Mouse (Mus musculus): ENCODE measurements around the gene Rin3. TPM values are rescaled to one million over a fixed set of nuclear protein-coding genes. Genes with fewer than 3 reads are reported as not detected.
A peak's percentile ranks its signal among the peaks of the same experiment; 100 is the strongest.

Rin3 gene
- polyA plus RNA-seq, 1 experiment from 2014 or later = 30.3 TPM

- no peak overlapping the region for H3K27ac ChIP-seq
- no peak overlapping the region for H3K4me3 ChIP-seq (ENCODE audit: inconsistent target)
- 27% methylated on average over 6 of the region's 6 CpGs for WGBS (ENCODE audit: missing documents)
- H3K36me3 ChIP-seq (ENCODE audit: inconsistent target) = no peaks in the 10 kb centered on the region
- H3K79me2 ChIP-seq (ENCODE audit: inconsistent target) = no peaks in the 10 kb centered on the region
These were observed 65.6 kb downstream of the Rin3 start for GRCm38 (mm10) chr12:102348447-102348846.

GRCm38 (mm10) chr12:102350997-102351396, 68.1 kb downstream of the Rin3 start:
- WGBS (ENCODE audit: missing documents) = 59% methylated on average over 1 of the region's 1 CpGs
- Histone ChIP-seq H3K27ac (no peak overlapping the region), H3K79me2 (ENCODE audit: inconsistent target) (peaks cover 12% of the 10 kb centered on the region; the same call in 1 of the 2 replicates), H3K4me3 (ENCODE audit: inconsistent target) (no peak overlapping the region), H3K36me3 (ENCODE audit: inconsistent target) (no peaks in the 10 kb centered on the region)

- Histone ChIP-seq H3K4me3 (ENCODE audit: inconsistent target) (no peak overlapping the region), H3K36me3 (ENCODE audit: inconsistent target) (peaks cover 5% of the 10 kb centered on the region), H3K27ac (peak overlapping the region; percentile 47), H3K79me2 (ENCODE audit: inconsistent target) (peaks cover 37% of the 10 kb centered on the region; the same call in 1 of the 2 replicates)
- 15% methylated on average over 10 of the region's 10 CpGs for WGBS (ENCODE audit: missing documents)
These were observed 71.5 kb downstream of the Rin3 start for GRCm38 (mm10) chr12:102354126-102354984.

- no peak overlapping the region for H3K27ac ChIP-seq
- H3K4me3 ChIP-seq (ENCODE audit: inconsistent target) = no peak overlapping the region
- peaks cover 37% of the 10 kb centered on the region; the same call in 1 of the 2 replicates for H3K79me2 ChIP-seq (ENCODE audit: inconsistent target)
- H3K36me3 ChIP-seq (ENCODE audit: inconsistent target) = peaks cover 19% of the 10 kb centered on the region
These were observed 72.9 kb downstream of the Rin3 start for GRCm38 (mm10) chr12:102355784-102356183.

GRCm38 (mm10) chr12:102356781-102357180, 73.9 kb downstream of the Rin3 start:
- Histone ChIP-seq H3K36me3 (ENCODE audit: inconsistent target) (peaks cover 19% of the 10 kb centered on the region), H3K79me2 (ENCODE audit: inconsistent target) (peaks cover 37% of the 10 kb centered on the region; the same call in 1 of the 2 replicates), H3K27ac (no peak overlapping the region), H3K4me3 (ENCODE audit: inconsistent target) (no peak overlapping the region)
- 42% methylated on average over 1 of the region's 1 CpGs for WGBS (ENCODE audit: missing documents)

- H3K27ac ChIP-seq = no peak overlapping the region
- H3K4me3 ChIP-seq (ENCODE audit: inconsistent target) = no peak overlapping the region
- H3K79me2 ChIP-seq (ENCODE audit: inconsistent target) = peaks cover 37% of the 10 kb centered on the region; the same call in 1 of the 2 replicates
- peaks cover 19% of the 10 kb centered on the region for H3K36me3 ChIP-seq (ENCODE audit: inconsistent target)
- 91% methylated on average over 4 of the region's 4 CpGs for WGBS (ENCODE audit: missing documents)
These were observed 76.5 kb downstream of the Rin3 start for GRCm38 (mm10) chr12:102359390-102359789.

GRCm38 (mm10) chr12:102361189-102362161, 78.6 kb downstream of the Rin3 start:
- H3K4me3 ChIP-seq (ENCODE audit: inconsistent target) = no peak overlapping the region
- WGBS (ENCODE audit: missing documents) = 85% methylated on average over 10 of the region's 10 CpGs
- peaks cover 19% of the 10 kb centered on the region for H3K36me3 ChIP-seq (ENCODE audit: inconsistent target)
- H3K27ac ChIP-seq = no peak overlapping the region
- peaks cover 20% of the 10 kb centered on the region; the same call in 1 of the 2 replicates for H3K79me2 ChIP-seq (ENCODE audit: inconsistent target)

- Histone ChIP-seq H3K36me3 (ENCODE audit: inconsistent target) (peaks cover 7% of the 10 kb centered on the region; the same call in 1 of the 2 replicates), H3K27ac (peak overlapping the region; percentile 88)
- WGBS (ENCODE audit: missing documents) = 5% methylated on average over 7 of the region's 7 CpGs
These were observed 82.2 kb downstream of the Rin3 start for GRCm38 (mm10) chr12:102365016-102365415.

GRCm38 (mm10) chr12:102366126-102366816, 83.4 kb downstream of the Rin3 start:
- H3K4me3 ChIP-seq (ENCODE audit: inconsistent target) = no peak overlapping the region
- 67% methylated on average over 9 of the region's 9 CpGs for WGBS (ENCODE audit: missing documents)
- H3K79me2 ChIP-seq (ENCODE audit: inconsistent target) = peaks cover 32% of the 10 kb centered on the region; the same call in 1 of the 2 replicates
- peak overlapping the region; percentile 88 for H3K27ac ChIP-seq
- no peaks in the 10 kb centered on the region for H3K36me3 ChIP-seq (ENCODE audit: inconsistent target)

More at GRCm38 (mm10) chr12:102365016-102365415, 82.2 kb downstream of the Rin3 start:
- Histone ChIP-seq H3K79me2 (ENCODE audit: inconsistent target) (peaks cover 20% of the 10 kb centered on the region; the same call in 1 of the 2 replicates), H3K4me3 (ENCODE audit: inconsistent target) (no peak overlapping the region)

GRCm38 (mm10) chr12:102367075-102367474, 84.2 kb downstream of the Rin3 start:
- Histone ChIP-seq H3K79me2 (ENCODE audit: inconsistent target) (peaks cover 40% of the 10 kb centered on the region; the same call in 1 of the 2 replicates), H3K4me3 (ENCODE audit: inconsistent target) (no peak overlapping the region), H3K36me3 (ENCODE audit: inconsistent target) (no peaks in the 10 kb centered on the region), H3K27ac (peak overlapping the region; percentile 88)
- WGBS (ENCODE audit: missing documents) = 57% methylated on average over 3 of the region's 3 CpGs

- peaks cover 49% of the 10 kb centered on the region; the same call in 1 of the 2 replicates for H3K79me2 ChIP-seq (ENCODE audit: inconsistent target)
- H3K36me3 ChIP-seq (ENCODE audit: inconsistent target) = 0 out of 2 replicates have a peak, but pooled peaks cover 2% of the 10 kb centered on the region
- peak overlapping the region; percentile 88 for H3K27ac ChIP-seq
- 8% methylated on average over 5 of the region's 7 CpGs for WGBS (ENCODE audit: missing documents)
- no peak overlapping the region for H3K4me3 ChIP-seq (ENCODE audit: inconsistent target)
These were observed 85.2 kb downstream of the Rin3 start for GRCm38 (mm10) chr12:102368066-102368465.

GRCm38 (mm10) chr12:102368556-102368955, 85.7 kb downstream of the Rin3 start:
- H3K36me3 ChIP-seq (ENCODE audit: inconsistent target) = peaks cover 7% of the 10 kb centered on the region
- 36% methylated on average over 8 of the region's 14 CpGs for WGBS (ENCODE audit: missing documents)
- H3K79me2 ChIP-seq (ENCODE audit: inconsistent target) = peaks cover 54% of the 10 kb centered on the region; the same call in 1 of the 2 replicates
- H3K4me3 ChIP-seq (ENCODE audit: inconsistent target) = no peak overlapping the region
- peak overlapping the region; percentile 88 for H3K27ac ChIP-seq

GRCm38 (mm10) chr12:102369488-102370235, 86.8 kb downstream of the Rin3 start:
- Histone ChIP-seq H3K79me2 (ENCODE audit: inconsistent target) (peaks cover 63% of the 10 kb centered on the region; the same call in 1 of the 2 replicates), H3K36me3 (ENCODE audit: inconsistent target) (peaks cover 18% of the 10 kb centered on the region), H3K4me3 (ENCODE audit: inconsistent target) (peak overlapping the region; percentile 2; the same call in 1 of the 2 replicates), H3K27ac (peak overlapping the region; percentile 88; the same call in 1 of the 2 replicates)
- WGBS (ENCODE audit: missing documents) = 40% methylated on average over 21 of the region's 22 CpGs
